Mouse (Mus musculus) CH12.LX (cell line): ENCODE data around the gene Qrich1. TPM values are rescaled to one million over a fixed set of nuclear protein-coding genes. Genes with fewer than 3 reads are reported as not detected.

Experiments
- DNase-seq: peaks from one replicate; pipeline ENCODE4 v3.0.0-alpha.2; 2013; ENCODE audit errors: extremely low read depth
- H3K27ac ChIP-seq: 2 replicates; pipeline ENCODE4 v1.5.1; 2012; ENCODE audit warnings: low read depth, mild to moderate bottlenecking, control low read depth, moderate library complexity; ENCODE audit not compliant: insufficient read depth
- H3K27me3 ChIP-seq: replicated peaks from 2 replicates; pipeline ENCODE3; 2012; ENCODE audit warnings: inconsistent platforms
- H3K36me3 ChIP-seq, 2 experiments: replicated peaks in 1 of 2; 2 replicates each; pipeline versions ENCODE3 to v1.6.1; 2012; ENCODE audit warnings: inconsistent platforms in 1 of 2, low read length in 1 of 2, mild to moderate bottlenecking in 1 of 2, mixed read lengths in 1 of 2, moderate library complexity in 1 of 2; ENCODE audit not compliant: control insufficient read depth in 1 of 2, insufficient read depth in 1 of 2
- H3K4me1 ChIP-seq, 2 experiments: 2 replicates each; pipeline ENCODE4 v1.6.1; 2012; ENCODE audit warnings: inconsistent platforms in 1 of 2, moderate library complexity in 1 of 2; ENCODE audit not compliant: insufficient read depth in 2 of 2, control insufficient read depth in 1 of 2
- H3K4me2 ChIP-seq: 2 replicates; pipeline ENCODE4 v1.6.1; 2012; ENCODE audit warnings: low read depth, mild to moderate bottlenecking, control low read depth; ENCODE audit not compliant: poor library complexity, insufficient read depth, severe bottlenecking
- H3K4me3 ChIP-seq, 3 experiments: fragments of 150-350 bp in 1 of 3; sonication (generic) in 1 of 3; replicated peaks in 1 of 3; 2 replicates each; pipeline versions ENCODE3 to v1.5.1; 2011 to 2012; ENCODE audit warnings: low read depth in 2 of 3, low read length in 2 of 3, mild to moderate bottlenecking in 2 of 3, moderate library complexity in 2 of 3, control low read depth in 1 of 3, improper control_type of control experiment in 1 of 3, inconsistent platforms in 1 of 3, mixed read lengths in 1 of 3; ENCODE audit not compliant: poor library complexity in 1 of 3
- H3K79me2 ChIP-seq: replicated peaks from 2 replicates; pipeline ENCODE4 v1.6.1; 2012; ENCODE audit warnings: mild to moderate bottlenecking, moderate library complexity; ENCODE audit not compliant: control insufficient read depth, poor library complexity, insufficient read depth, severe bottlenecking; ENCODE audit errors: extremely low read depth
- H3K9ac ChIP-seq: 2 replicates; pipeline ENCODE4 v1.6.1; 2012; ENCODE audit warnings: low read depth, mild to moderate bottlenecking, control low read depth, moderate library complexity; ENCODE audit not compliant: insufficient read depth
- H3K9me3 ChIP-seq: replicated peaks from 2 replicates; pipeline ENCODE3; 2012; ENCODE audit warnings: low read length, inconsistent platforms, mixed read lengths
- CTCF ChIP-seq, 2 experiments: IDR thresholded peaks in 1 of 2; conservative IDR thresholded peaks in 1 of 2; 2 replicates each; pipeline ENCODE4 v1.5.1; 2011 to 2012; ENCODE audit warnings: low read depth in 2 of 2, low read length in 2 of 2, improper control_type of control experiment in 1 of 2, inconsistent platforms in 1 of 2, mild to moderate bottlenecking in 1 of 2, moderate library complexity in 1 of 2
- E2F4 ChIP-seq: IDR thresholded peaks from 2 replicates; pipeline ENCODE4 v1.6.1; 2011; ENCODE audit warnings: low read depth, low read length, improper control_type of control experiment; ENCODE audit not compliant: insufficient replicate concordance
- ELF1 ChIP-seq: IDR thresholded peaks from 2 replicates; pipeline ENCODE4 v1.6.1; 2014; ENCODE audit warnings: low read depth, mild to moderate bottlenecking, inconsistent platforms, low read length, improper control_type of control experiment
- EP300 ChIP-seq: IDR thresholded peaks from 2 replicates; pipeline ENCODE4 v1.6.1; 2011; ENCODE audit warnings: low read length, improper control_type of control experiment
- HCFC1 ChIP-seq: IDR thresholded peaks from 2 replicates; pipeline ENCODE4 v1.6.1; 2012; ENCODE audit warnings: low read depth, mild to moderate bottlenecking, inconsistent platforms, low read length, improper control_type of control experiment
- JUND ChIP-seq: conservative IDR thresholded peaks from 2 replicates; pipeline ENCODE4 v1.6.1; 2011; ENCODE audit warnings: low read depth, low read length, improper control_type of control experiment
- KAT2A ChIP-seq: IDR thresholded peaks from 2 replicates; pipeline ENCODE4 v1.6.1; 2012; ENCODE audit warnings: low read length, improper control_type of control experiment, inconsistent platforms; ENCODE audit not compliant: insufficient replicate concordance
- MAX ChIP-seq: IDR thresholded peaks from 2 replicates; pipeline ENCODE4 v1.6.1; 2011; ENCODE audit warnings: low read length, improper control_type of control experiment
- MYC ChIP-seq: IDR thresholded peaks from 2 replicates; pipeline ENCODE4 v1.6.1; 2011; ENCODE audit warnings: low read depth, mild to moderate bottlenecking, improper control_type of control experiment, low read length
- NRF1 ChIP-seq: IDR thresholded peaks from 2 replicates; pipeline ENCODE4 v1.6.1; 2014; ENCODE audit warnings: low read depth, mild to moderate bottlenecking, inconsistent platforms, low read length, improper control_type of control experiment, moderate library complexity
- POLR2A ChIP-seq: IDR thresholded peaks from 2 replicates; pipeline ENCODE4 v1.6.1; 2011; ENCODE audit warnings: low read depth, mild to moderate bottlenecking, improper control_type of control experiment, low read length
- RAD21 ChIP-seq: IDR thresholded peaks from 2 replicates; pipeline ENCODE4 v1.6.1; 2011; ENCODE audit warnings: low read depth, mild to moderate bottlenecking, low read length, improper control_type of control experiment, moderate library complexity
- RCOR1 ChIP-seq: conservative IDR thresholded peaks from 2 replicates; pipeline ENCODE4 v1.6.1; 2012; ENCODE audit warnings: low read depth, mild to moderate bottlenecking, inconsistent platforms, low read length, improper control_type of control experiment
- UBTF ChIP-seq: IDR thresholded peaks from 2 replicates; pipeline ENCODE4 v1.6.1; 2012; ENCODE audit warnings: low read depth, mild to moderate bottlenecking, inconsistent platforms, low read length, improper control_type of control experiment, moderate library complexity
- USF1 ChIP-seq: IDR thresholded peaks from 2 replicates; pipeline ENCODE4 v1.6.1; 2014; ENCODE audit warnings: low read depth, mild to moderate bottlenecking, inconsistent platforms, low read length, improper control_type of control experiment
- ZC3H11A ChIP-seq: IDR thresholded peaks from 2 replicates; pipeline ENCODE4 v1.6.1; 2012; ENCODE audit warnings: low read depth, mild to moderate bottlenecking, inconsistent platforms, low read length, improper control_type of control experiment
- ZKSCAN1 ChIP-seq: IDR thresholded peaks from 2 replicates; pipeline ENCODE4 v1.6.1; 2012; ENCODE audit warnings: low read depth, inconsistent platforms, low read length, improper control_type of control experiment, borderline replicate concordance
- ZMIZ1 ChIP-seq: IDR thresholded peaks from 2 replicates; pipeline ENCODE4 v1.6.1; 2012; ENCODE audit warnings: low read depth, mild to moderate bottlenecking, inconsistent platforms, low read length, improper control_type of control experiment
- ZNF384 ChIP-seq: IDR thresholded peaks from 2 replicates; pipeline ENCODE4 v1.6.1; 2012; ENCODE audit warnings: low read depth, low read length, improper control_type of control experiment, inconsistent platforms
- dilution Hi-C: fragments of 300-500 bp; cut with MboI; formaldehyde crosslinking; loops from 2 replicates; pipeline ENCODE4 v1.14.3; 2020; ENCODE audit warnings: low sequenced_read_pairs; ENCODE audit not compliant: extremely low pct_unique_long_range_greater_than_20kb, extremely low pct_ligation_motif_present
- in situ Hi-C: fragments of 300-500 bp; cut with MboI; formaldehyde crosslinking; loops from 3 replicates; pipeline ENCODE4 v1.14.3; 2019; ENCODE audit warnings: low sequenced_read_pairs, low pct_ligation_motif_present, low pct_unique_long_range_greater_than_20kb, mixed read lengths
- polyA plus RNA-seq: library from polyadenylated mRNA; unstranded; fragments of >175 nt; gene quantifications from 2 replicates; pipeline ENCODE4 v1.2.1, GENCODE M21; 2012; ENCODE audit warnings: low read depth; ENCODE audit not compliant: insufficient read length
- total RNA-seq, 2 experiments: library from RNA; depleted of rRNA; stranded (reverse); fragments of 300-350 nt in 1 of 2; fragments of >200 nt in 1 of 2; gene quantifications; 2 replicates each; pipeline ENCODE4 v1.2.3; 2012 to 2014

The Qrich1 gene
- total and polyA plus RNA-seq, 3 experiments = 72.1 to 117 (median 104) TPM

DNA sequence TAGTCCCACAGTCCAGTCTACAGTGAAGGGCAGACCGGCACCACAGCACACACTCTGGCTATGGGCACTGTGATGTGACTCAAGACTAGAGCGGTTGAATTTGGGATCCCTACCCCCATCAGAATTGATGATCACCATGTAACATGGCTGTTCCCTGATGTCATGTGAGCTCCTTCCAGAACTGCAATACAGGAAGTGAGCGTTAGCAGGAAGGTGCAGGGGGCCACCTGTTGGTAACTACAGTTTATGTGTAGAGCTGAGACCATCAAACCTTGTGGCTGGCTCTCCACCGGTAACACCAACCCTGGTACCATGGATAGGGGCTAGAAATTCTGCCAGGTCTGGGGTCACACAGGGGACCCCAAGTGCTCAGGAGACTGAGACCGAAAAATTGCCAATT is 72.6 kb downstream of the Qrich1 start:
- dilution Hi-C loops = no loop called here
- H3K27ac ChIP-seq = no peak overlapping the region
- DNase-seq = peak; percentile 45
- H3K4me3 ChIP-seq = no peak overlapping the region
- H3K79me2 ChIP-seq = no peaks in the 10 kb centered on the region; the same call in 1 of the 2 replicates
- H3K36me3 ChIP-seq = peaks cover 9 to 70% of the 10 kb centered on the region in 2 experiments
- H3K9me3 ChIP-seq = no peaks in the 10 kb centered on the region
- no peak overlapping the region for H3K9ac ChIP-seq
- no peaks in the 10 kb centered on the region for H3K27me3 ChIP-seq
- no peak for TF ChIP-seq ZMIZ1
- TF ChIP-seq E2F4 = no peak
- TF ChIP-seq ZC3H11A = no peak
- TF ChIP-seq UBTF = no peak
- TF ChIP-seq ELF1 = peak; percentile 79
- peak in 1 of 2 experiments; percentile 36; a peak in 2 of 4 replicates for TF ChIP-seq CTCF (conservative IDR thresholded peaks at IDR 0.05 in 1 of 2, IDR thresholded peaks at IDR 0.05 in 1 of 2; ENCODE audit: low read depth in 2 of 2, low read length in 2 of 2)
- TF ChIP-seq POLR2A = no peak
- no peak for TF ChIP-seq RCOR1
- no peak for TF ChIP-seq HCFC1
- TF ChIP-seq JUND = no peak
- TF ChIP-seq RAD21 = peak; percentile 28
- TF ChIP-seq MYC = no peak
- no peak for TF ChIP-seq NRF1
- H3K4me1 ChIP-seq = peaks cover 4 to 18% of the 10 kb centered on the region in 2 experiments
- no peak overlapping the region for H3K4me2 ChIP-seq
- in situ Hi-C loops = no loop called here

- Histone ChIP-seq H3K9me3 (no peaks in the 10 kb centered on the region), H3K9ac (no peak overlapping the region), H3K4me3 (no peak overlapping the region), H3K4me2 (no peak overlapping the region), H3K79me2 (no peaks in the 10 kb centered on the region; the same call in 1 of the 2 replicates), H3K27ac (no peak overlapping the region)
- in situ Hi-C loops = no loop called here
- dilution Hi-C loops = no loop called here
- no peak for DNase-seq
- TF ChIP-seq UBTF (no peak), ZNF384 (no peak)
- TF ChIP-seq, all 38 proteins: peak for 0
- Histone ChIP-seq H3K4me1 (peaks cover 4 to 28% of the 10 kb centered on the region in 2 experiments), H3K27me3 (no peaks in the 10 kb centered on the region), H3K36me3 (peaks cover 9 to 73% of the 10 kb centered on the region in 2 experiments)
These were observed 74.9 kb downstream of the Qrich1 start for GRCm38 (mm10) chr9:108591462-108591861.

DNA sequence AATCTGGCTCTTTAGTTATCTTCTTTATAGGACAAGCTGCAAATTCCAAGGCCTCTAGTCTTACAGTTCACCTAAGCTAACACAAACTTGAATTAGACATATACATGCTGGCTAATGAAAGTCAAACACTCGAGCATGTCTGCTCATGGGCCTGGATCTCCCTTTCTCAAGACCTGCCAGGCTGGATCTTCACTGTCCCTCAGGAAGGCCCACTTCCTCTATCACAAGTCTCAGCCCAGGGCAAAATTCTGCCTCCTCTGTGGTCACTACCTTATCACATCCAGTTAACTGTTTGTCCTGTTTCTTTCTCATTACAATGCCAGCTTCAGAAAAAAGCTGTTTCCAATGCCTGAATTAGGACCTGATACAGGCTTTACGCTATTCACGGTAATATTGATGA is 77.7 kb downstream of the Qrich1 start:
- H3K27me3 ChIP-seq = no peaks in the 10 kb centered on the region
- DNase-seq = no peak
- H3K4me1 ChIP-seq = peaks cover 0 to 25% of the 10 kb centered on the region in 2 experiments; a peak in 2 of 4 replicates
- H3K79me2 ChIP-seq = no peaks in the 10 kb centered on the region
- no peak overlapping the region for H3K4me2 ChIP-seq
- in situ Hi-C loops (no loop called here), dilution Hi-C loops (no loop called here)
- no peaks in the 10 kb centered on the region for H3K9me3 ChIP-seq
- TF ChIP-seq CTCF (conservative IDR thresholded peaks at IDR 0.05 in 1 of 2, IDR thresholded peaks at IDR 0.05 in 1 of 2; ENCODE audit: low read depth in 2 of 2, low read length in 2 of 2) (no peak), EP300 (no peak), HCFC1 (no peak), KAT2A (no peak), ZKSCAN1 (no peak), JUND (no peak), RAD21 (no peak), MAX (no peak), ZMIZ1 (no peak), USF1 (no peak), UBTF (no peak)
- no peak overlapping the region for H3K4me3 ChIP-seq
- H3K27ac ChIP-seq = no peak overlapping the region
- no peak overlapping the region for H3K9ac ChIP-seq
- peaks cover 4 to 45% of the 10 kb centered on the region in 2 experiments for H3K36me3 ChIP-seq
